Mouse (Mus musculus) CH12.LX (cell line): ENCODE measurements around the gene Poc1b.

Source experiments
- CTCF ChIP-seq, 2 experiments: IDR thresholded peaks in 1 of 2; conservative IDR thresholded peaks in 1 of 2; 2 replicates each; pipeline ENCODE4 v1.5.1; 2011 to 2012; ENCODE audit warnings: low read depth in 2 of 2, low read length in 2 of 2, improper control_type of control experiment in 1 of 2, inconsistent platforms in 1 of 2, mild to moderate bottlenecking in 1 of 2, moderate library complexity in 1 of 2
- POLR2A ChIP-seq: IDR thresholded peaks from 2 replicates; pipeline ENCODE4 v1.6.1; 2011; ENCODE audit warnings: low read depth, mild to moderate bottlenecking, improper control_type of control experiment, low read length
- SIN3A ChIP-seq: IDR thresholded peaks from 2 replicates; pipeline ENCODE4 v1.6.1; 2012; ENCODE audit warnings: low read length, improper control_type of control experiment, inconsistent platforms

DNA sequence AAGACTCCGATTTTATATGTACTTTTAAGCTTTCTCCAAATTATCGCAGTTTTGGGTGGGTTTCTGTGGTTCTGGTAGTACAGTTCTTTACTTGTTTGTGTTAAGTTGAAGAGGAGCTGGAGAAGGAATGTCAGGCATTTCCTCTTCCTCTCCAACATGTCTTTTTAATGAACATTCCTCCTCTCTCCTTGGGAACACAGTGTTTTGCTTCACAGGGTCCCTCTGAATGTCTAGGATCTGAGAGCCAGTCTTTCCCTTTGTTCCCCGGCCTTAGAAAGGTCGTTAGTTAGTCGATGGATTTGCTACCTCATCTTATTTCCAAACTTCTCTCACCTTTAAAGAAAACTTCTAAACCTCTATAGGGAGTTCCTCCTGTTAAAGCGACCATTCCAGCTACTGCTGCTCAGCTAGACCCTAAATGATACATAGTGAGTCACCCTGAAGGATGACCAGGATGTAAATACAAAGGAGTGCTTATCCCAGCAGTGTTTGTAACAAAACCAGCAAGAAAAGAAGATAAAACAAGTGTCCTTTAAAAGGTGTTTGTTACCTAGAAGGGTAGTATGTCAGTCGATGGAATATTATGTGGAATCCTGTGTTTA lies 66.2 kb downstream of the Poc1b start:
- TF ChIP-seq POLR2A (no peak), SIN3A (no peak), CTCF (conservative IDR thresholded peaks at IDR 0.05 in 1 of 2, IDR thresholded peaks at IDR 0.05 in 1 of 2; ENCODE audit: low read depth in 2 of 2, low read length in 2 of 2) (no peak)
